Mouse (Mus musculus): ENCODE results near the gene Tub. TPM values are rescaled to one million over a fixed set of nuclear protein-coding genes. Genes with fewer than 3 reads are reported as not detected.

The Tub gene
- 1.6 and 1.8 TPM in 2 replicates for polyA plus RNA-seq (2012; rRNA removed)

GRCm38 (mm10) chr7:108950312-108950761, at the start of gene Tub:
Gene Tub (plus strand): TSS chr7:108950338.

GRCm38 (mm10) chr7:108929726-108930393, 20.3 kb upstream of the Tub start, which contains the start of gene Nlrp10:
Gene Nlrp10 (minus strand): TSS chr7:108930178.

GRCm38 (mm10) chr7:108933794-108934731, 16.1 kb upstream of the Tub start, which contains the start of gene Eif3f:
Gene Eif3f (plus strand): TSS chr7:108934417.

DNA sequence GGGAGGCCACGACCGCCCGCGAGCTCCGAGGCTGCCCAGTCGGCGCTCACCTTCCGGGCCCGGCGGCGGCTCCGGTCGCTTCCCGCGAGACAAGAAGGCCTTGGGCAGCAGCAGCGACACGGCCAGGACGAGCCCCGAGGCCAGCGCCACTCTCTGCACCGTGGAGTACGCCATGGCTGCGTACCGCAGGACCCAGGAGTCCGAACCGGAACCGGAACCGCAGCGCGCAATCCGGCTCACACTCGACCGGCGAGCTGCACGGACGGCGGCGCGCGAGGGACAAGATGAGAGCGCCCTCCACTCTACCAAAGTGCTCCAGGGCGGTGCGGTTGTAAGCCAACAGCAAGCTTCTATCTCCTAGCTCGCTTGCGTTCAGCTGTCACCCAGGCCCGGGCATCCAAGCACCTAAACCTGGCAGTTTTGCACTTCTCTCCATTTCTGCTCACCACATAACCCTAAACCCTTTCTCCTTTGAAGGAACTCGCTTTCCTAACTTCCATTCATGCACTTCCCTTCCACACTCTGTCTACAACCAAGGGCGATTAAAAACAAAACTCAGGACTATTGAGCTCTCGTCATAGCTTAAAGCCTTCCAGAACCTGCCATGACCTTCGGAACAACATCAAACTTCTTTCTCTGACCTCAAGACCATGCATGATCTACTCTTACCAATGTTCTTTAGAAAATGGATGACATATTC, 133.1 kb downstream of the Tub start, which contains the start of gene Ric3:
Ric3 (minus strand) TSS at position 219 of the 700 bp plus-strand sequence.

Other genes with a start within 250 kb of the Tub start
- gene Olfr512, start 237.0 kb upstream of the Tub start, polyA plus RNA-seq (2012; rRNA removed), result not detected in 2 replicates
- not detected in 2 replicates for gene Olfr513, start 199.4 kb upstream of the Tub start, polyA plus RNA-seq (2012; rRNA removed)
- not detected in 2 replicates for gene Olfr514, start 124.3 kb upstream of the Tub start, polyA plus RNA-seq (2012; rRNA removed)
- gene Olfr516, start 99.8 kb upstream of the Tub start, polyA plus RNA-seq (2012; rRNA removed), result not detected in 2 replicates
- gene Olfr517, start 78.0 kb upstream of the Tub start, polyA plus RNA-seq (2012; rRNA removed), result not detected in 2 replicates
- not detected in 2 replicates for gene Olfr518, start 65.3 kb upstream of the Tub start, polyA plus RNA-seq (2012; rRNA removed)
- not detected in 2 replicates for gene Olfr519, start 55.9 kb upstream of the Tub start, polyA plus RNA-seq (2012; rRNA removed)
- 0.47 and 0.63 TPM in 2 replicates for gene Nlrp10, start 20.2 kb upstream of the Tub start, polyA plus RNA-seq (2012; rRNA removed)
- 200 and 254 TPM in 2 replicates for gene Eif3f, start 15.9 kb upstream of the Tub start, polyA plus RNA-seq (2012; rRNA removed)
- 1.5 and 2.8 TPM in 2 replicates for gene Ric3, start 133.0 kb downstream of the Tub start, polyA plus RNA-seq (2012; rRNA removed)
- 2.1 and 4.8 TPM in 2 replicates for gene Lmo1, start 224.9 kb downstream of the Tub start, polyA plus RNA-seq (2012; rRNA removed)

Data from colon, adult 2 months (tissue).